Mouse (Mus musculus) ovary, postnatal 10 days (tissue): ENCODE measurements around the gene Shh.

Experiments used
- DNase-seq: peaks from one replicate; pipeline ENCODE4 v3.0.0; 2022; ENCODE audit warnings: low spot score

Shh gene

DNA sequence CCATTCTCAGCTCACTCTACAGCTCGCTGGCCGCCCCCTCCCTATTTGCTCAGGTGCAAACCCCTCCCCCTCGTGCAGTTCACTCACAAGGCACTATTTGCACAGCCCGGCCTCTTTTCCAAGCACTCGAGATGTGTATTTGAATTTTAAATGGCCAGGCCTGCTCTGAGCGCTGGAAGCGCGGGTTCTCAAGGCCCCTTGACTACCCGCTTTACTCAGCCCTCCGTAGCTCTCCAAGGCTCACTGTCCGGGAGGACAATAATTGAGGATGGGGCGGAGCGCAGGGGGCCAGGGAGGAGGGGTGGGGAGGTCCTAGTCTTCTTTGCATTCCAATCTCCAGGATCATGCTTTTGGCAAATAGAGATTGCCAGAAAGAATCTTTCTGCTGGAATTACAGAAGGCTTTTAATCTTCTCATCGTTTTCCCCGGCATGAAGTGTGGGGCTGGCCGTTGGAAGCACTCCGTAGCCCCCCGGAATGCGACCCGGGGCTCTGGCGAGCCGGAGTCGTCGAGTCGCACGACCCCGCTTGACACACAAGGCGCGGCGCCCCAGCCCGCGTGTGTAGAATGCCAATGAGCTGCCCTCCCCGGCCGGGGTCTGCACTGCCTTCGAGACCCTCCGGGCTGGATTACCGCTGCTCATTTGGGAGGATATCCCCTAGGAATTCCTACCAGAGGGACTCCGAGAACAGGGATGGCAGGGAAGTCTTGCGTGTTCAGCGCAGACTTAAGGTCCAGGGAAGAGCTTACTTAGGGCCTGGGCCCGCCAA lies 7.4 kb downstream of the Shh start:
- no peak for DNase-seq

DNA sequence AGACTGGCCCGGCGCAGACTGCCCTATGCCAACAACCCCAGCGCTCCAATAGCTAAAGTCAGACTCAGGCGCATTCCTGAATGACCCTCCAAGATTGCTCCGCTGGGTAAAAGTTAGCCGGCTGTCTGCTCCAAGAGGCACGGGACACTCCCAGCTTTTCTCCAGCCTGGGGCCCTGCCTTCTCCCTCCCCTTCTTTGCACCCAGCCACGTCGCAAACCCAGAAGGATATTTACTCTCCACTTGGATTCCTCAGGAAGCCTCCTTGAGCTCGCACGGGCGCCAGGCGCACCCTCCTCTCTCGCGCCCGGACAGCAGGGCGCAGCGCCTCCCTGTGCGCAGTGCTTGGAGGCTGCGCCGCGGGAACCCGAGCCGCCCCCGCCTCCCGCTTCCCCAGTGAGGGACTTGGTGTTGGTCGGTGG lies 8.2 kb downstream of the Shh start:
- DNase-seq: no peak

DNA sequence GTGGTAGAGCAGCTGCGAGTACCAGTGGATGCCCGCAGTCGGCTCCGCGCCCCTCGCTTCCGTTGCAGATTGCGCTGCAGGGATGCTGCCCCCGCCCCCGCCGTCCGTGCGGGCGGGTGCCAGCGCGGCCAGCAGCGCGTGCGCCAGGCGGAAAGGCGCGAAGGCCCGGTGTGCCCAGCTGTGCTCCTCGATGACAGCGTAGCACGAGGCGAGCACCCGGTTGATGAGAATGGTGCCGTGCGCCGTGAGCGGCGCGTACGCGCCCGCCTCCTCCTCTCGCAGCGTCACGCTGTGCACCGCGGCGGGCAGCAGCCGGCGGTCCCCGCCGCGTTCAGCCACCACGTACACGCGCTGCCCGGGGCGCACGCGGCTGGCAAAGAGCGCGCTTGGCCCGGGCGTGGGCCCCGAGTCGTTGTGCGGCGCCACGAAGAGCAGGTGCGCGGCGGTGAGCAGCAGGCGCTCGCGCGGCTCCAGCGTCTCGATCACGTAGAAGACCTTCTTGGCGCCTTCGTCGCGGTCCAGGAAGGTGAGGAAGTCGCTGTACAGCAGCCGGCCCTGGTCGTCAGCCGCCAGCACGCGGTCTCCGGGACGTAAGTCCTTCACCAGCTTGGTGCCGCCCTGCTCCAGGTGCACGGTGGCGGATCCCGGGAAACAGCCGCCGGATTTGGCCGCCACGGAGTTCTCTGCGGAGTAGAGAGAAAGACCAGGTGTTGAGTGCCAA lies 9.0 kb downstream of the Shh start:
- DNase-seq: no peak

DNA sequence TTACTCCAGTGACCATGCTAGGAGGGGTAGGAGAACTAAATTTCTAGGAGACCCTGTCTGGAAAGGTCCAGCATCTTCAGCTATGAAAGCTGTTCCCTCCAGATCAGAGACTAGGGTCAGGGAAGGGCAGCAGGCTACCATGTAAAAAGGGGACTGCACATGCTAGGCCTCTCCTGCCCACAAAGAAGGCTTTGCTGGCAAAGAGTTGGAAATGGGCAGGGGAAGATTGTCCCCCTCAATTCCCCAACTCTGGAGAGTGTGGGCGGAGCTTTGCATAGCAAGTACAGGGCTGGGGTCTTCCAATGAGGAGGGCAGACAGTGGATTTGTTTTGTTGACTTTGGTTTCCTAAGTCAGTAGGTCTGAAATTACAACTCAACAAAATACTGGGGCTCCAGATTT lies 10.7 kb downstream of the Shh start:
- no peak for DNase-seq

DNA sequence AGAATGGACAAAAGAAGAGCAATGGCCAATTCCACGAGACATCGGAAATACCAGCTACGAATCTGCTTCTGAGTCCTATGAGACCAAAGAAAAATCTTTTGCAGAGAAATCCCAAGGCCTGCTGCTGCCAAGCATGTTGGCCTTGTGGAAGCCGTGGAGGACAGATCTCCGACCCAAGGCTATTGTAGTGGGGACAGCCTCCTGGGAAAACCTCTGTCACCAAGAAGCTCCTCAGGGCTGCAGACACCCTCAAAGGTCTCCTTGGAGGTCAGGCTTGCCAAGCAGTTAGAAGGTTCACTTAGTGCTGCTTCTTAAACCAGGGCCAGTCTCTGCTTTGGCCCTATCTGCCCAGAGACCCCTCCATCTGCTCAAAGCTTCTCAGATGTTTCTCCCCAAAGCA lies 11.3 kb downstream of the Shh start:
- no peak for DNase-seq

DNA sequence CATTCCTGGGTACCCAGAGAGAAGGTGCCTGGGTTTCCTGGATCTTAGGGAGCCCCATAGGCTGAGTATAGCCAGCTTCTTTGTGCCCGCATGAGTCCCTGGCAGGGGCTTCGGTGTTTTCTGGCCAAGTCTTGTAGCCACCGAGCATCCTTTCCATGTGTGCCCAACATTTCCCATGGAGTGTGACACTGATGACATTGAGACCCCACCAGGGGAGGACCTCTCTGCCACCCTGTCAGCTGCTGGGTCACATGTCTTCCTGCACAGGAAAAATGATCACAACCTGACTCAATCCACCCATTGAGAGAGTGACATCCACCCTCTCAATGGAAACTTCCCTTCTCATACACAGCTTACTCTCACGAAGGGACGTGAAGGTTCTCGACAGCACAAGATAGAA lies 12.5 kb downstream of the Shh start:
- no peak for DNase-seq

DNA sequence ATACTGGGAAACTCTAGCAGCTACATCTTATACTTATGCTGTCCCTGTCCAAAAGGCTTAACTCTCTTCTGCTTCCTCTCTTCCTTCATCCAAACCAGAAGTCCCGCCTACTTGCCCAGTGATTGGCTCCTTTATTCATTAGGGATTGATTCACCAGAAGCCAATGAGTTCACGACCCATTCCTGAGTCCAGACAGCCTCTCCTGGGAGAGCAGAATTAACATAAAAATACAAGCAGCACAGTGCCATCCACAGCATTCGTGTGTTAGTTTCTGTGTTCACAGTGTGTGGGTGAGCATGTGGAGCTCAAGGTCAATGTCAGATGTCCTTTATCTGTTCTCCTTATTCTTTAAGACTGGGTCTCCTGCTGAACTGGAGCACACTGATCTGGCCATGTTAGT lies 13.5 kb downstream of the Shh start:
- no peak for DNase-seq

DNA sequence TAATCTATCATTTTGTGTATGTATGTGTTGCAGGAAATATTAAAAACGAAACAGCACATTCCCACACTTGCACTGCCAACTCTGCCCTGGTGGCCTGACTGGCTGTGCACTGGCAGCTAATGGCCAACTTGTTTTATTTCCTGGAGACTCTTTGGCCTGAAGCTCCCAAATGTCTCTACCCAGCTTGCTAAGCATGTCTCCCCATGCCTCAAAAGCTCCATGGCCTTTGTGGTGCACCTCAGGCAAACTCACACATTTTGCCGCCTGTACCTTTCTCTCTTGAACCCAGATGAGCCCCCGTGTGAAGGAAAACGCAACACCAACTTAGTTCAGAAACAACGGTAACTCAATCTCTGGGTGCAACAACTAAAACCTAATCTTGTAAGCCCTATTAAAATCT lies 14.0 kb downstream of the Shh start:
- DNase-seq: no peak

DNA sequence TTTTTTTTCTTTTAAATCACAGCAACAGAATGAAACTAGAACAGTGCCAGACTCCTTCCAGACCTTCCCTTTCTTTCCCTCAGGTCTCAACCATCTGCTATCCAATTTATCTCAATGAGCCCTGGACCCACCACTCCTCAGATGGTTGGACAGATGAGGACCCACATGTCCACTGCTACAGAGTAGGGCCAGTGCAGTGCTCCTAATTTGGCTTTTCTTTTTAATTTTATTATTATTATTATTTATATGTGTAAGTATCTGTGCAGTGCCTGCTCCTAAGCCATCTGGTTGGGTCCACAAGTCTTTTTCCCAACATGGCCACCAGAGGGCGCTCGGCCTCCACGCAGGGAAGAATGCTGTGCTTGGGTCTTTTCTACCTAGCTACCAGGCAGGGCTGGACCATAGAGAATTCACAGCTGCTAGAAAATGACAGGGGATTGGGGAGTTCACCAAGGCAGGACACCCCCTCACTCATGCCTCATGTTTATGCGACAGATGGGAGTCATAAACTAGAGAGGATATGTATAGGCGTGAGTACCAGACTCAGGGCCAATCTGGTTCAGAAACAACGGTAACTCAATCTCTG lies 15.9 kb downstream of the Shh start:
- peak; percentile 68 for DNase-seq

DNA sequence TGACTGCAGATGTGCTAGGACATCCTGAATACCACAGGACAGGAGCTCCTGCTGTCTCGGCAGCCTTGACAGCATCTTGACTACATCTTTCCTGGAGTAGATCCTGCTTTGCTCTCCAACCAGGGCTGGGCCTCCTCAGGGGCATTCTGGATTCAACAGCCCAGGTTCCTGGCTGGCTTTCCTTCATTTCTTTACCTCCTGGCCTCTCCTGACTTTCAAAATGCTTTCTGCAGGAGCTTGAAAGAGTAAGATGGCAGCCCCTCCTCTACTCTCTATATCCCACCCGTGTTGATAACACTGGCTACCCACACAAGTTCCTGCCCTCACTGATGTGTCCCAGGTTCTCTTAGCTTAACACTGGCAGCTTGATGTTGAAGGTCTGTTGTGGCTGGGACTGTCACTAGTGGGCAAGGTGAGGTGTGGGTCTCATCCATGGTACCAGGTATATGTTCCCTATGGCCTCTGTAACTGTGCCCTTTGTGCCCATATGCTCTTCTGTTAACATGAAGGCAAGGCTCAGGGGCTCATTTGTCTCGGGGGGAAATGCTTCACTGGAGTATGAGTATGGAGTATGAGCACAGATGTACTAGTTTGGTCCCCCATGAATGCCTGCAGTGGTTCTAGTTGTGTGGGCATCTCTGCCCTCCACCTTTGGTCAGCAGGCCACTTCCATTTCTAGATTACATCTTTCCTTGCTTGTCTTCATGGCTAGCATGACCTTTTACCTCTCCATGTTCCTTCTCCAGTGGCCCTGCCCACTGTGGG lies 16.7 kb downstream of the Shh start:
- no peak for DNase-seq

DNA sequence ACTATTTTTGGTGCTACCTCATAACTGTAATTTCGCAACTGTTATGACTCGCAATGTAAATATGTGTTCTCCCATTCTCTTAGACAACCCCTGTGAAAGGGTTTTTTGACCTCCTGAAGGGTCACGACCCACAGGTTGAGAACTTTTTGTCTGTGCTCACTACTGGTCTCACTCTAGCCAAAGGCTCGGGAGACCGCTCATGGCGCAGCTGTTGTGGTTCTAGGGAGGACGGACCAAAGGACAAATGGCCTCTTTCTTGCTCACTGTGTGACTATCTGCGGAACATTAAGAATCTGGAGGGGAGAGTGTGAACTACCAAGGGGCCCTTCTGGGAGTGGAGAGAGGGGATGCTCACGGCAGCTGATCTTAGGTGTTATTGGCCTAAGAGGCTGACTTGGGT lies 41.1 kb downstream of the Shh start:
- no peak for DNase-seq

DNA sequence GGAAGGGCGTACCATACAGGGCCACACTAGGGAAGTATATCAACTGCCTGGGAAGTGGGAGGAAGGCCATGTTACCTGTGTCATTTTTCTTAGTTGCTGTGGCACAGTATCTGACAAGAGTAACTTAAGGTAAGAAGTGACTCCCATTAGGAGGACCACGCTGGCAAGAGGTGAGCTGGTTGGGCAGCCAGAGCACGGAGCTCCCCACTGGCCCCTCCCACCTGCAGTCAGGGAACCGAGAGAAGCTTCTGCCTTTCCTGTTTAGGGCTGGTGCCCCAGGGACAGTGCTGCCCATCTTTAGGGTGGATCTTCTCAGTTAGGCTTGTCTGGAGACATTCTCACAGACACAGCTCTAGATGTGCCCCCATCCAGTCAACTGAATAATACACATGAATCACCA lies 43.3 kb downstream of the Shh start:
- DNase-seq: no peak

DNA sequence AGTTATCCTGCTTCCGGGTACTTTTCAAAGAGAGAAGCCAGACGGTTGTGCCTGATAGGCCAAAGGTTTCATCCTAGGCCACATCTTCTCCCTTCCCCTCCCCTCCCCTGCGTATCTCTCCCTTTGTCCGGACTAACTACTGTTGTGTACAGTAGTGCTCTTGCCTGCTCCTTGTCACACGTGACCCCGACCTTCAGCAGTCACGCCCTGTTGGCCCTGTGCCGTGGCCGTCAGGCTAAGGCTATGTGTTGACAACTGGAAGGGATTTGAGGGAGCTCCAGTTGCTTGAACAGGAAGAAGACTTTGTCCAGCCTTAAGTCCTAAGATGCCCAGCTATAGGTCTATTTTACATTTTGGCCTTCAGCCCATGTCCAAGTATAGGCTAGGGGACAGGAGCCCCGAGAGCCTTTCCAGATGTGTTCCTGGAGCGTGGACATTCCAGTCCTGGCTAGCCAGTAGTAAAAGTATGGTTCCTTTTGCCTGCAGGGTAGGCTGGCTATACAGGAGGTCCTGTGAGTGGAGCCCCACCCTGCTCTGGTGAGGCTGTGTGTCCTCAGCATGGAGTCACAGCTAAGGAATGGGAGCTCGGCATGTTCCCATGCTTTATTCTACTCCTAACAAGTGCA lies 47.3 kb downstream of the Shh start:
- no peak for DNase-seq

DNA sequence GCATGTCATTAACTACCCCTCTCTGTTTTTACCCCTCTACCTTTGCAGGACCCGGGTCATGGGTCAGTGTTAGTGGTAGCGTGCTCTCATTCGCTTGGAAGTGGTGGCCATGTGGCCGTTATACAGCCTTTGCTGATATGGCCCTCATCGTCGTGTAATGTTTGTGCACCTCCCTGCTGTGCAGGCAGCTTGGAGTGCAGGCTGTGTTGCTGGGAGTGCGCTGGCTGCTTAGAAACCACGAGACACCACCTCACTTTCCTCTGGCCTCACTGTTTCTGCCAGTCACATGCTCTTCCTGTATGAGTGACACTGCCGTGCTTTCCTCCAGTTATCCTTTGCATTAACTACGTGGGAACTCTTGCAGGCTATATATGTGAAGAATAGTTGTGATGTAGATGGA lies 48.3 kb downstream of the Shh start:
- DNase-seq: no peak

DNA sequence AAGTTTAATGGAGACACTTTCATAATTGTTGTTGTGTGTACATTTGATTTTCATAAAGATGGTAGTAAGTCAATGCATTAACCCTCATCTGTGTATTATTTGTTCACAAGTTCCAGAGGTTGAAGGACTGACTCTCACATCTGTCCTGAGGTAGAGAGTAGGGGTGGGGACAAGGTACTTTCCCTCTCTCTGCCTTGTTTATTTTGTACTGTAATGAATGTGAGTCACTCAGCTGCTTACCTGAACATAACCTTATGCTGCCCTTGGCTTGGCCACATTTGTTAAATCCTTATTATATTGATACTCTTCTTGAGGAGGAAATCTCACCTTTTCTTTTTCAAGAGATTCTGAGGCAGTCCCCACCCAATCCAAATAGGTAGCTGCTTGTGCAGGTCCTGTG lies 51.0 kb downstream of the Shh start:
- no peak for DNase-seq

DNA sequence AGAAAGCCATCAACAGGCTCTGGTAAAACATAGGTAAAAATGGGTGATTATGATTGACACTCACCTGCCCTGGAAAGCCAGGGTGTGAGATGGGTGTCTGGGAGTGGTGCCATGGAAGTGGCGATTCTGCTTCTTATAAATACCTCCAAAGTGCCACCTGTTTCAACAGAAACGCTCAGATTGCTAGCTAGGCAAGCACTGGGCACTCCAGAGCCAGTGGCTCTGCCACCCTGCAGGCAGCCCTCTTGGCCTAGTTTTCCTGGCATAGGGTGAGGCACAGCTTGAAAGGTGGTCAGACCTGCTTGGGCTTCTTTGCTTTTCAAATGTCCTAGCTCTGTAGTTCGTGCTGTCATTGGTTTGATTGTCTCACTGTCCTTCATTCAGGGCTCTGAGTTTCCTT lies 53.0 kb downstream of the Shh start:
- no peak for DNase-seq

DNA sequence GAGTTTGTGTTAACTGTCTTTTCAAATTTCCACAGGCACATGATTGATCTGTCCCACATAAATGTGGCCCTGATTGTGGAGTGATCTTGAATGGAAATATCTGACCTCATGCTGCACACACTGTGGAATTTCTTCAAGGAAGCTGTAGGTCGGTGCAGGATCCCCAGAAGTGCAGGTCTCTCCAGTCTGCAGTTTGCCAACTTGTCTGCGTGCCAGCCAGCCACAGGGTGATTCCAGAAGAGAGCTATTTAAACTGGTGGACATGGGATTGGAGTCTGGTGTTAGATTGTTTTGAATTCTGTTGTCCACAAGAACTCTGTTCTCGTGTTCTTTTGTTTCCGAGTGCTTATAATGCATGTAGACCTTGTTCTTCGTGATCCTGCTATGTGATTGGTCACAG lies 53.5 kb downstream of the Shh start:
- DNase-seq: no peak

DNA sequence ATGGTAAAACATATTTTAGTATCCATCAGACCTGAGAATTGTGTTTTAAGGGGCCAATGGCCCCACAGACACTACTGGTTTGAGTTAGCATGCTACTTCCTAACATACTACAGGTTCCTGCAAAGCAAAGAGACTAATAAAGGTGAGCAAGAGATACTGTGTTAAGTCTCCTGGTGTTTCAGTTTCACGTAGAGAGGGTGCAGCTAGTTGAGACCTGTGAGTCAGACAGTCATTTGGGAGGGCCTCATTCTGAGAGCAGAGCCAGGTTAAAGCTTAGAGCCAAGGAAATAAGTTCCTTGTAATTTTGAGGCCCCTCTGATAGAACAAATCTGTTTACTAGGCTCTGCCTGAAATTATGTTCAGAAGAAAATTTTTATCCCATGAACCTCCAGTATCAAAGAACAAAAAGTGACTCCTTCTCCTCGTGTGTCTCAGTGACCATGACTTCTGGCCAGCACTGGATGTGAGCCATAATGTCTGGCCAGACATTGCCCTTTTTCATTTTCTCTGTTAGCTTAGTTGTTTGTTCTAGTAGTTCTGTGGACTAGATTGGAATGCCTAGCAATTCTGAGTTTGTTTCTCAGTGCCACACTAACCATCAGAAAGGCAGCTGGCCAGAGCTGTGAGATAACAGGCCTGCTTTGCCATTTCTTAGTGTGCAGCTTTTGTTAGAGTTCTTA lies 54.9 kb downstream of the Shh start:
- no peak for DNase-seq
